Mouse (Mus musculus): Measurements from ENCODE around the gene Marc1. TPM values are rescaled to one million over a fixed set of nuclear protein-coding genes. Genes with fewer than 3 reads are reported as not detected.

Marc1 gene
- polyA plus RNA-seq, 2 experiments = 10.3 to 22.6 TPM

- no peaks in the 10 kb centered on the region for H3K27me3 ChIP-seq (ENCODE audit: control insufficient read depth, insufficient read depth, low read length)
- no peak overlapping the region for H3K4me3 ChIP-seq (ENCODE audit: insufficient read depth in 1 of 2, low read depth in 2 of 2, low read length in 2 of 2)
- peak overlapping the region; percentile 62 for H3K27ac ChIP-seq
- ATAC-seq (ENCODE audit: insufficient read depth) (peak; percentile 84), DNase-seq (ENCODE audit: low read depth in 3 of 3, low spot score in 3 of 3) (no peak)
- peaks cover 7 to 34% of the 10 kb centered on the region in 2 experiments for H3K4me1 ChIP-seq (replicated peaks; ENCODE audit: control insufficient read depth in 2 of 2, insufficient read depth in 2 of 2, low read length in 1 of 2)
- peak overlapping the region; percentile 1; the same call in 1 of the 2 replicates for H3K4me2 ChIP-seq (ENCODE audit: low read depth)
- no peaks in the 10 kb centered on the region for H3K9me3 ChIP-seq (ENCODE audit: control insufficient read depth, low read length)
- no peak overlapping the region for H3K9ac ChIP-seq (replicated peaks)
- H3K36me3 ChIP-seq (replicated peaks; ENCODE audit: control insufficient read depth, insufficient read depth, low read depth) = no peaks in the 10 kb centered on the region
- WGBS (ENCODE audit: insufficient replicate concordance) = 20% methylated on average over 10 of the region's 10 CpGs
- no peak for TF ChIP-seq CTCF (IDR thresholded peaks at IDR 0.05; ENCODE audit: low read depth)
- peak; percentile 69 for TF ChIP-seq EP300 (IDR thresholded peaks at IDR 0.05; ENCODE audit: low read depth)
Observed at GRCm38 (mm10) chr1:184781286-184782160, 29.6 kb downstream of the Marc1 start.

DNA sequence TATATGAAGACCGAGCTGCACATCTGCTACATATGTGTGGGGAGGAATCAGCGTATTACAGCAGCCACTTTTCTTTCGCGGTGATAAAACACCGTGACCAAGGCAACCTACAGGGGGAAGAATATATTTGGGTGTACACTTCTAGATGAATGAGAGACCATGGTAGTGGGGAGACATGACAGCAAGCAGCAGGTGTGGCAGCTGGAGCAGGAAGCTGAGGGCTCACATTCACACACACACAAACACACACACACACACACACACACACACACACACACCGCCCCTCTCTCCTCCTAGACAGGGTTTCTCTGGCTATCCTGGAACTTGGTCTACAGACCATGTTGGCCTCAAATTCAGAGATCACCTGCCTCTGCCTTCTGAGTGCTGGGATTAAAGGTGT lies 33.0 kb downstream of the Marc1 start:
- no peak overlapping the region for H3K4me3 ChIP-seq (ENCODE audit: insufficient read depth in 1 of 2, low read depth in 2 of 2, low read length in 2 of 2)
- 72% methylated on average over 6 of the region's 6 CpGs for WGBS (ENCODE audit: insufficient replicate concordance)

GRCm38 (mm10) chr1:184777061-184777795 lies 33.9 kb downstream of the Marc1 start:
- Histone ChIP-seq H3K36me3 (replicated peaks; ENCODE audit: control insufficient read depth, insufficient read depth, low read depth) (no peaks in the 10 kb centered on the region), H3K9me3 (ENCODE audit: control insufficient read depth, low read length) (no peaks in the 10 kb centered on the region), H3K4me2 (ENCODE audit: low read depth) (no peak overlapping the region), H3K4me1 (replicated peaks; ENCODE audit: control insufficient read depth in 2 of 2, insufficient read depth in 2 of 2, low read length in 1 of 2) (peaks cover 7 to 28% of the 10 kb centered on the region in 2 experiments), H3K27me3 (ENCODE audit: control insufficient read depth, insufficient read depth, low read length) (no peaks in the 10 kb centered on the region), H3K27ac (no peak overlapping the region), H3K9ac (replicated peaks) (no peak overlapping the region), H3K4me3 (ENCODE audit: insufficient read depth in 1 of 2, low read depth in 2 of 2, low read length in 2 of 2) (no peak overlapping the region)
- no peak for DNase-seq (ENCODE audit: low read depth in 3 of 3, low spot score in 3 of 3)
- TF ChIP-seq EP300 (IDR thresholded peaks at IDR 0.05; ENCODE audit: low read depth) (no peak), CTCF (IDR thresholded peaks at IDR 0.05; ENCODE audit: low read depth) (peak; percentile 36)
- 30% methylated on average over 22 of the region's 22 CpGs for WGBS (ENCODE audit: insufficient replicate concordance)
- no peak for ATAC-seq (ENCODE audit: insufficient read depth)

More for the DNA sequence above, 33.0 kb downstream of the Marc1 start:
- Histone ChIP-seq H3K27me3 (ENCODE audit: control insufficient read depth, insufficient read depth, low read length) (no peaks in the 10 kb centered on the region), H3K27ac (no peak overlapping the region), H3K9me3 (ENCODE audit: control insufficient read depth, low read length) (no peaks in the 10 kb centered on the region), H3K9ac (replicated peaks) (no peak overlapping the region), H3K36me3 (replicated peaks; ENCODE audit: control insufficient read depth, insufficient read depth, low read depth) (no peaks in the 10 kb centered on the region), H3K4me2 (ENCODE audit: low read depth) (no peak overlapping the region), H3K4me1 (replicated peaks; ENCODE audit: control insufficient read depth in 2 of 2, insufficient read depth in 2 of 2, low read length in 1 of 2) (peaks cover 7 to 34% of the 10 kb centered on the region in 2 experiments)
- no peak for TF ChIP-seq CTCF (IDR thresholded peaks at IDR 0.05; ENCODE audit: low read depth)
- TF ChIP-seq EP300 (IDR thresholded peaks at IDR 0.05; ENCODE audit: low read depth) = no peak
- no peak for ATAC-seq (ENCODE audit: insufficient read depth)
- no peak for DNase-seq (ENCODE audit: low read depth in 3 of 3, low spot score in 3 of 3)

GRCm38 (mm10) chr1:184775289-184775688 lies 35.8 kb downstream of the Marc1 start:
- H3K27ac ChIP-seq = no peak overlapping the region
- DNase-seq (ENCODE audit: low read depth in 3 of 3, low spot score in 3 of 3) (no peak), ATAC-seq (ENCODE audit: insufficient read depth) (no peak)
- no peaks in the 10 kb centered on the region for H3K27me3 ChIP-seq (ENCODE audit: control insufficient read depth, insufficient read depth, low read length)
- H3K4me2 ChIP-seq (ENCODE audit: low read depth) = no peak overlapping the region
- no peak for TF ChIP-seq CTCF (IDR thresholded peaks at IDR 0.05; ENCODE audit: low read depth)
- TF ChIP-seq EP300 (IDR thresholded peaks at IDR 0.05; ENCODE audit: low read depth) = no peak
- no peak overlapping the region for H3K9ac ChIP-seq (replicated peaks)
- H3K4me1 ChIP-seq (replicated peaks; ENCODE audit: control insufficient read depth in 2 of 2, insufficient read depth in 2 of 2, low read length in 1 of 2) = peaks cover 0 to 18% of the 10 kb centered on the region in 2 experiments; a peak in 2 of 4 replicates
- WGBS (ENCODE audit: insufficient replicate concordance) = 59% methylated on average over 9 of the region's 9 CpGs
- no peaks in the 10 kb centered on the region for H3K36me3 ChIP-seq (replicated peaks; ENCODE audit: control insufficient read depth, insufficient read depth, low read depth)
- no peaks in the 10 kb centered on the region for H3K9me3 ChIP-seq (ENCODE audit: control insufficient read depth, low read length)
- H3K4me3 ChIP-seq (ENCODE audit: insufficient read depth in 1 of 2, low read depth in 2 of 2, low read length in 2 of 2) = no peak overlapping the region

DNA sequence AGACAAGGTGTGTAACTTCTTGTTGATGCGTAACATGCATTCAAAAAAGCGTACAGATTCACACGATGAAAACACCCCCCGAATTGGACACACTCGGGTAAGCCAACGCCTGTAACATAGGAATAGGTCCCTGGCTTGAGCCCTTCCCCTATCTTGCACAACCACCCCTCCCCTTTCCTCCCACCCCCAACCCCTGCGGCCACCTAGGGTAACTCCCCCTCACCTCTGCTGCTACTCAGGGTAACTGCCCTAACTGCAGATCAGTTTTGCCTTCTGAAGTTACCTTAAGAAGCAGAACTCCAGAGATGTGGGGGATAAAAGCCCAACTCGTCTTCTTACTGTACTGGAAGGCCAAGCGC lies 39.2 kb downstream of the Marc1 start:
- no peaks in the 10 kb centered on the region for H3K9me3 ChIP-seq (ENCODE audit: control insufficient read depth, low read length)
- 8% methylated on average over 9 of the region's 9 CpGs for WGBS (ENCODE audit: insufficient replicate concordance)
- no peak for DNase-seq (ENCODE audit: low read depth in 3 of 3, low spot score in 3 of 3)
- no peak overlapping the region for H3K9ac ChIP-seq (replicated peaks)
- H3K27me3 ChIP-seq (ENCODE audit: control insufficient read depth, insufficient read depth, low read length) = no peaks in the 10 kb centered on the region
- TF ChIP-seq EP300 (IDR thresholded peaks at IDR 0.05; ENCODE audit: low read depth) (no peak), CTCF (IDR thresholded peaks at IDR 0.05; ENCODE audit: low read depth) (no peak)
- peaks cover 0 to 10% of the 10 kb centered on the region in 2 experiments; a peak in 2 of 4 replicates for H3K4me1 ChIP-seq (replicated peaks; ENCODE audit: control insufficient read depth in 2 of 2, insufficient read depth in 2 of 2, low read length in 1 of 2)
- H3K4me3 ChIP-seq (ENCODE audit: insufficient read depth in 1 of 2, low read depth in 2 of 2, low read length in 2 of 2) = no peak overlapping the region
- H3K4me2 ChIP-seq (ENCODE audit: low read depth) = no peak overlapping the region
- peak; percentile 16; the same call in 1 of the 2 replicates for ATAC-seq (ENCODE audit: insufficient read depth)
- no peak overlapping the region for H3K27ac ChIP-seq
- no peaks in the 10 kb centered on the region for H3K36me3 ChIP-seq (replicated peaks; ENCODE audit: control insufficient read depth, insufficient read depth, low read depth)
